Mouse (Mus musculus): ENCODE data around the gene Bid. TPM values are rescaled to one million over a fixed set of nuclear protein-coding genes. Genes with fewer than 3 reads are reported as not detected.

Gene Bid
- polyA plus RNA-seq, 1 experiment = 28.9 TPM

DNA sequence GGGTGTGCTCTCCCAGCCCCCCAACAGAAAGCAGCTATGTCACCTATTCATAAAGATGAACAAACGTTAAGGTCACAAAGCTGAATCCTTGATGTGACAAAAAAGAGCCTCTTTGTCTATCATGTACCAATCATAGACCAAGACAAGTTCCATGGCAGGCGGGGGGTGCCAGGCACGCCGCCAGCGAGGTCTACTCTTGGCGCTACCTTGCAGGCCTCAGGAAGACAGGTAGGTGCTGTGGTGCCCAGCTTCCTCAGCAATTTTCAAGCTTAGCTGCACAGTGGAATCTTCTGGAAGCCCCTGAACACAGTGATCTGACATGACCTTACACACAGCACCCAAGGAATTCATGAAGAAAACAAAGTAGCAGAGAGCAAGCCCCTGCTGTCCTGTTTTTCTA is 10.1 kb downstream of the Bid start:
- no peak overlapping the region for H3K27ac ChIP-seq (ENCODE audit: insufficient read depth, low read depth, low read length)
- no peak overlapping the region for H3K4me3 ChIP-seq (ENCODE audit: insufficient read depth, low read length)
- no peak for TF ChIP-seq CTCF (IDR thresholded peaks at IDR 0.05; ENCODE audit: low read depth, low read length)
- TF ChIP-seq POLR2A (IDR thresholded peaks at IDR 0.05; ENCODE audit: borderline replicate concordance, low read depth, low read length) = no peak
- H3K4me1 ChIP-seq (ENCODE audit: control insufficient read depth, insufficient read depth, low read length) = peaks cover 59% of the 10 kb centered on the region

DNA sequence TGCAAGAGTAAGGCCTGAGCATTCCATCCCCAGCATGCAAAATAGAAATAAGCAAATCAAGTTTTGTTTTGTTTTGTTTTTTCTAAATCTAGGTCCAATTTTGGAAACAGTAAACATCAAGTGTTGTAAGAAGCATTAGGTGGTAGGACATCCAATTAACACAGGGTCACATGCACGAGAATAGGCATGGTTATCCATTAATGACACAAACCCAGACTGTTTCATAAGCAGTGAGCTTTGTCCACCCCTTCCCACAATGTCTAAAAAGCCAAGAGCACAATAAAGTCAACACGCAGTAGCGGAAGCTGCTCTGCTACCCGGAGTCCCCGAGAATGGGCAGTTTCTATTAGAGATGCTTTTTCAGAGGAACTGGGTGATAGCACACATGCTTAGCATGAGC is 11.5 kb downstream of the Bid start:
- TF ChIP-seq POLR2A (IDR thresholded peaks at IDR 0.05; ENCODE audit: borderline replicate concordance, low read depth, low read length) = no peak
- TF ChIP-seq CTCF (IDR thresholded peaks at IDR 0.05; ENCODE audit: low read depth, low read length) = no peak
- H3K4me3 ChIP-seq (ENCODE audit: insufficient read depth, low read length) = no peak overlapping the region
- peaks cover 59% of the 10 kb centered on the region for H3K4me1 ChIP-seq (ENCODE audit: control insufficient read depth, insufficient read depth, low read length)
- no peak overlapping the region for H3K27ac ChIP-seq (ENCODE audit: insufficient read depth, low read depth, low read length)

DNA sequence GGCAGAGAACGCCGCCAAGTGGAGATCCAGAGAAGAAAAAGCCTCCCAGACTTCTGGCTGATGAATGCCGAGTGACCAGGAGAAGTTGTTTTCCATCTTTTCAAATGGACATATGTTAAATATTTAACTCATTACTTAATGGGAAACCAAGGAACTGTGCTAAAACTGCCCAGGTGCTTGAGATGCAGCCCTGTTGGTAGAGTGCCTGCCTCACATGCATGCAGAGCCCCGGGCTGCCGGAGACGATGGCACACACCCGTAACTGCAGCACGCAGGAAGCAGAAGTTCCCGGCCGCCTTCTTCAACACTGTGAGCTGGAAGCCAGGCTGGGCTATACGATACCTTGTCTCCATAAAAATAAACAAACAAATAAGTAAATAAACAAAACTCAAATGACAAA is 12.7 kb downstream of the Bid start:
- H3K27ac ChIP-seq (ENCODE audit: insufficient read depth, low read depth, low read length) = no peak overlapping the region; the same call in 1 of the 2 replicates
- H3K4me1 ChIP-seq (ENCODE audit: control insufficient read depth, insufficient read depth, low read length) = peaks cover 69% of the 10 kb centered on the region
- TF ChIP-seq POLR2A (IDR thresholded peaks at IDR 0.05; ENCODE audit: borderline replicate concordance, low read depth, low read length) (no peak), CTCF (IDR thresholded peaks at IDR 0.05; ENCODE audit: low read depth, low read length) (no peak)
- H3K4me3 ChIP-seq (ENCODE audit: insufficient read depth, low read length) = no peak overlapping the region

DNA sequence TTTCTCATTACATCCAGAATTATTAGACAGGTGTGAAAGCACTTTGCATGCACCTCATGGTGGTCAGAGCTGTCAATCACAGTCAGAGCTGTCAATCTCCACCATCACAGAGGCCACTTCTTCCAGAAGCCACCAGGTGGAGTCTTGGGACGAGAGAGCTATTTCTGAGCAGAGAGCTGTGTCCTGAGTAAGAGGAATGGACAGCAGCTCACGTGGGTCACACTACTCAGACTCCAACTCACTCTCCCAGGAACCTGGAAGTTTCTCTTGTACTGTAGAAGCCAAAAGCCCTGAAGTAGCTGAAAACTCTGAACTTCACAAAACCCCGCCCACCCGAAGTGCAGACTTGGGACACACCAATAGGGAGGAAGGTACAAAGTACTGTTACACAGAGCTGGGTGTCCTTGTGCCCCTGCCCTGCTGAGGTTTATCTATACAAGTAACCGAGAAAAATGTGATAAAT is 13.2 kb downstream of the Bid start:
- Histone ChIP-seq H3K4me3 (ENCODE audit: insufficient read depth, low read length) (no peak overlapping the region), H3K4me1 (ENCODE audit: control insufficient read depth, insufficient read depth, low read length) (peaks cover 68% of the 10 kb centered on the region), H3K27ac (ENCODE audit: insufficient read depth, low read depth, low read length) (no peak overlapping the region; the same call in 1 of the 2 replicates)
- peak; percentile 22; the same call in 1 of the 2 replicates for TF ChIP-seq CTCF (IDR thresholded peaks at IDR 0.05; ENCODE audit: low read depth, low read length)
- TF ChIP-seq POLR2A (IDR thresholded peaks at IDR 0.05; ENCODE audit: borderline replicate concordance, low read depth, low read length) = no peak

DNA sequence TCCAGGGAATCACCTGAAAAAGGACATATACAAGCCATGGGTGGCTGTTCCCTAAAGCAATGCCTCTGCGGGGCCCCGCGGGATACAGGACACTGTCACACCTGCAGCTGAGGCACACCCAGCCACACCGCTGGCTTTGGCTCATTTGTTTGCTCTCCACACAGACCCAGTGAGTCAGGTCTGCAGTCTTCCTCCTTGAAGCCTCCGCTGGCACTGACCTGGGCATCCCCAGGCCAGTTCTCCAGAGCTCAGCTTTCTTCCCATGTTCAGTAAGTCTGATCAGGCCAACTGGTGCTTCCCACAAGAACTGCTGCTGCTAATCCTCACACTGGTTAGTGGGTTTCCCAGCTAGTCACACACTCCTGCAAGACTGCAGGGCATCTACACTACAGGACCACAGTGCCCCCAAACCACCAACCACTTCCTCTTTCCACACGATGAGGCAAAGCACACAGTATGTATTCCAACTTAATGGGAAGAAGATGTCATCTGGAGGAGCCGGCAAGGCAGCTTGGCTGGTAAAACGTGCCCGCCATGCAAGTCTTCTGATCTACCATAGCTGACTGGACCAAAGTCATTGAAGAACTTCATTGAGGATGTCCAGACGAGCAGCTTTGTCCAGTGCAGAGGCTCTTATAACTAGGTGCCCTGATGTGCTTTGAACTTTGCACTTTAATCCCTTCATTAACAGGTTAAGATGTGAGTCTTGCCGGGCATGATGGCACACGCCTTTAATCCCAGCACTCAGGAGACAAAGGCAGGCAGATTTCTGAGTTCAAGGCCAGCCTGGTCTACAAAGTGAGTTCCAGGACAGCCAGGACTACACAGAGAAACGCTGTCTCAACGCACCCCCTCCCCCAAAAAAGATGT is 14.6 kb downstream of the Bid start:
- Histone ChIP-seq H3K27ac (ENCODE audit: insufficient read depth, low read depth, low read length) (peak overlapping the region; percentile 55), H3K4me3 (ENCODE audit: insufficient read depth, low read length) (no peak overlapping the region), H3K4me1 (ENCODE audit: control insufficient read depth, insufficient read depth, low read length) (peaks cover 55% of the 10 kb centered on the region)
- TF ChIP-seq CTCF (IDR thresholded peaks at IDR 0.05; ENCODE audit: low read depth, low read length) (no peak), POLR2A (IDR thresholded peaks at IDR 0.05; ENCODE audit: borderline replicate concordance, low read depth, low read length) (no peak)

DNA sequence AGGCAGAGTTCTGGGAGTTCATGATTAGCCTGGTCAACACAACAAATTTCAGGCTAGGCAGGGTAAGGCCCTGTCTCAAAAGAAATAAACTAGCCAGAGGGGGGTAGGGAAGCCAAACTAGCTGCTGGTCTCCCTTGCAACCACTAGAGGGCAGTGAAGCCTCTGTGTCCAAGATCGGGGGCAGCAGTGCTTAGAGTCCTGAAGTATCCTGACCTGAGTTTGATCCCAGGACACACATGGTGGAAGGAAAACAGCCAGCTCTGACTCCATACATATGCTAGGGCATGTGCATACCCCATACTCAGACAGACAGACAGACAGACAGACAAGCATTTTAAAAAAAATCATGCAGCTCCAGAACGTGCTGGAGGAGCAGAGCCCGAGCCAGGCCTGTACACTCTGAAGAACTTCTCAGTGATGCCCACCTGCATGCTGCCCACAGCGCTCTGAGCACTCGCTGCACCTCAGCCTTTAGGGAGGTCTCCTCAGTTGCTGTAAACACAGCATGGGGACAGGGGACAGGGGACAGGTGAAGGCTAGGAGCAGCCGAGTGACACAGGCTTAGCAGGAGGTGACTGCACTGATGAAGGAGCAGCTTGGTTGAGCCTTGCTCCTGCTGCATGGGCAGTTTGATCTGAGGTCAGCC is 18.3 kb downstream of the Bid start:
- Histone ChIP-seq H3K4me1 (ENCODE audit: control insufficient read depth, insufficient read depth, low read length) (peaks cover 37% of the 10 kb centered on the region), H3K4me3 (ENCODE audit: insufficient read depth, low read length) (no peak overlapping the region), H3K27ac (ENCODE audit: insufficient read depth, low read depth, low read length) (no peak overlapping the region)
- peak; percentile 81 for TF ChIP-seq CTCF (IDR thresholded peaks at IDR 0.05; ENCODE audit: low read depth, low read length)
- no peak for TF ChIP-seq POLR2A (IDR thresholded peaks at IDR 0.05; ENCODE audit: borderline replicate concordance, low read depth, low read length)

DNA sequence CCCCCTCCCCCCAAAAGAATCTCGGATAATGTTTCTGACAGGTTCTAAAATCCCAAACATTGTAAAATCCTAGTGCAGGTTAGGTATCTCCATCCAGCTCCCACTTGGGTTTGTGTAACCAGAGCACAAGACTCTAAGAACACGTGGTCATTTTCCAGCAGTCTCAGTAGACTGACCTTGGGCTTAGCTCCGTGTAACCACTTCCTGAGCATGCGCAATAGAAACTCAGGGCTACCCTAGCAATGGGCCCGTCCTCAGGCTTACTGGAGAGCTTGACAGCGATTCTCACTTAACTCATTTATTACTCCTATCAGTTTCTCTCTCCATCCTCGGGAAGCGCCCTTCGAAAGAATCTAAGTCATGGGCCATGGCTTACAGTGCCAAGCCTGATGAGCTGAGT is 22.1 kb downstream of the Bid start:
- Histone ChIP-seq H3K27ac (ENCODE audit: insufficient read depth, low read depth, low read length) (no peak overlapping the region), H3K4me3 (ENCODE audit: insufficient read depth, low read length) (no peak overlapping the region), H3K4me1 (ENCODE audit: control insufficient read depth, insufficient read depth, low read length) (peaks cover 4% of the 10 kb centered on the region)
- TF ChIP-seq CTCF (IDR thresholded peaks at IDR 0.05; ENCODE audit: low read depth, low read length) (no peak), POLR2A (IDR thresholded peaks at IDR 0.05; ENCODE audit: borderline replicate concordance, low read depth, low read length) (no peak)

DNA sequence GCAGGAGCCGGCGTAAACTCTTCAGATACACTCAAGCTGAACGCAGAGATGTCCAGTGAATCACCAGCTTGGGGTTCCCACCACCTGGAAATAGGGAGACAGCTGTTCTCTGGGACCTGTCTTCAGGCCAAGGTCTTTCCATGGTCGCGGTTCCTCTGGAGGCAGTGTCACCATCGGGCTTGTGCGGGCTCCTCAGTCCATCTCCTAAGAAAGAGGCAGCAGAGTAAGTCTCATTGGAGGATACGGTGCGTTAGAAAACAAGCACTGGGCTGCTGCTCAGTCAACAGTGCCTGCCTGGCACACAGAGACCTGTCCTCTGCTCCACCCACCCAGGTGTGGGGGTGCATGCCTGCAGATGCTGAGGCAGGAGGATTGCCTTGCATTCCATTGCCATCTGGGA is 22.6 kb downstream of the Bid start:
- Histone ChIP-seq H3K4me3 (ENCODE audit: insufficient read depth, low read length) (no peak overlapping the region), H3K27ac (ENCODE audit: insufficient read depth, low read depth, low read length) (no peak overlapping the region), H3K4me1 (ENCODE audit: control insufficient read depth, insufficient read depth, low read length) (peaks cover under 1% of the 10 kb centered on the region; the same call in 1 of the 2 replicates)
- TF ChIP-seq POLR2A (IDR thresholded peaks at IDR 0.05; ENCODE audit: borderline replicate concordance, low read depth, low read length) = no peak
- no peak for TF ChIP-seq CTCF (IDR thresholded peaks at IDR 0.05; ENCODE audit: low read depth, low read length)

DNA sequence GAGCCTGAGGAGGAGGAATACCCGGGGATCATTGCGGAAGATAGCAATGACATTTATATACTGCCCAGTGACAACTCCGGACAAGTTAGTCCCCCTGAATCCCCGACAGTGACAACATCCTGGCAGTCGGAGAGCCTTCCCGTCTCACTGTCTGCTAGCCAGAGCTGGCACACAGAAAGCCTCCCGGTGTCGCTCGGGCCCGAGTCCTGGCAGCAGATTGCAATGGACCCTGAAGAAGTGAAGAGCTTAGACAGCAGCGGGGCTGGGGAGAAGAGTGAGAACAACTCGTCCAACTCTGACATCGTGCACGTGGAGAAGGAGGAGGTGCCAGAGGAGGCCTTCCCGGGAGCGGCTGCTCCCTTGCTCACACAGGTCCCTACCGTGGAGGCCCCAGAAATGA is 30.0 kb downstream of the Bid start:
- peaks cover 12% of the 10 kb centered on the region for H3K4me1 ChIP-seq (ENCODE audit: control insufficient read depth, insufficient read depth, low read length)
- H3K27ac ChIP-seq (ENCODE audit: insufficient read depth, low read depth, low read length) = no peak overlapping the region
- TF ChIP-seq CTCF (IDR thresholded peaks at IDR 0.05; ENCODE audit: low read depth, low read length) (no peak), POLR2A (IDR thresholded peaks at IDR 0.05; ENCODE audit: borderline replicate concordance, low read depth, low read length) (no peak)
- H3K4me3 ChIP-seq (ENCODE audit: insufficient read depth, low read length) = no peak overlapping the region

DNA sequence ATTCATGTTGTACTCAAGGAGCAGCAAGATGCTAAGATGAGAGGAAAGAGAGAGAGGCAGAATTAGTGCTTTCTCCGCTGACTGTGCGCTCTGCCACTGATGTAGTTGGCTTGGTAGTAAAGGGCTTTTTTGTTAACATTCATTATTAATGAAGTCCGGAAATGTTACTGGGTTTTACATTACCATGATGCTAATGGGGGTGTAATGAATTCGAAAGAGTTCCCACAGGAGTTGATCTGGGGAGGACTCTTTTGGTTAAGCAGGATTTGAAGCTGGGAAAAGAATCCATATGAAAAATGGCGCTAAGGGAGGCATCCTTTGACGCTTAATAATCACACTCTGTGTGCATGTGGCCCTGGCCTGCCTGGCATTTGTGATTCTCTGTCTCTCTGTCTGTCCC is 32.2 kb downstream of the Bid start:
- Histone ChIP-seq H3K27ac (ENCODE audit: insufficient read depth, low read depth, low read length) (no peak overlapping the region), H3K4me3 (ENCODE audit: insufficient read depth, low read length) (no peak overlapping the region), H3K4me1 (ENCODE audit: control insufficient read depth, insufficient read depth, low read length) (peaks cover 12% of the 10 kb centered on the region)
- TF ChIP-seq POLR2A (IDR thresholded peaks at IDR 0.05; ENCODE audit: borderline replicate concordance, low read depth, low read length) (no peak), CTCF (IDR thresholded peaks at IDR 0.05; ENCODE audit: low read depth, low read length) (no peak)

Data from bone marrow macrophage, adult 2 months (primary cell).